Mouse (Mus musculus): ENCODE data around the gene Slc52a3.

The Slc52a3 gene

GRCm38 (mm10) chr2:152048003-152048980 is 52.0 kb downstream of the Slc52a3 start:
- no peak for DNase-seq (ENCODE audit: low read depth, low spot score)

GRCm38 (mm10) chr2:152048981-152049441 is 52.7 kb downstream of the Slc52a3 start:
- DNase-seq (ENCODE audit: low read depth, low spot score) = no peak

GRCm38 (mm10) chr2:152049611-152050270 is 53.4 kb downstream of the Slc52a3 start:
- no peak for DNase-seq (ENCODE audit: low read depth, low spot score)

- peak; percentile 11 for DNase-seq (ENCODE audit: low read depth, low spot score)
Measured at GRCm38 (mm10) chr2:152050316-152050715, 54.0 kb downstream of the Slc52a3 start.

GRCm38 (mm10) chr2:152051985-152052384 is 55.7 kb downstream of the Slc52a3 start:
- peak; percentile 91 for DNase-seq (ENCODE audit: low read depth, low spot score)

GRCm38 (mm10) chr2:152055406-152055805 is 59.1 kb downstream of the Slc52a3 start:
- DNase-seq (ENCODE audit: low read depth, low spot score) = no peak

- DNase-seq (ENCODE audit: low read depth, low spot score) = no peak
Measured at GRCm38 (mm10) chr2:152056368-152057251, 60.3 kb downstream of the Slc52a3 start.

- DNase-seq (ENCODE audit: low read depth, low spot score) = no peak
Measured at GRCm38 (mm10) chr2:152057252-152057563, 60.9 kb downstream of the Slc52a3 start.

Data from A20 (cell line).